Mouse (Mus musculus): ENCODE data around the gene Fam83c.

- TF ChIP-seq CTCF (IDR thresholded peaks at IDR 0.05; ENCODE audit: low read depth, low read length) = no peak
- TF ChIP-seq POLR2A (IDR thresholded peaks at IDR 0.05; ENCODE audit: extremely low read depth, insufficient read depth, low read length) = no peak
Observed at GRCm38 (mm10) chr2:155817301-155818245, 17.1 kb downstream of the Fam83c start.

Measured in liver, adult 2 months (tissue).